8 mouse cellular contexts compared by ENCODE assay signal in the genomic region with DNA sequence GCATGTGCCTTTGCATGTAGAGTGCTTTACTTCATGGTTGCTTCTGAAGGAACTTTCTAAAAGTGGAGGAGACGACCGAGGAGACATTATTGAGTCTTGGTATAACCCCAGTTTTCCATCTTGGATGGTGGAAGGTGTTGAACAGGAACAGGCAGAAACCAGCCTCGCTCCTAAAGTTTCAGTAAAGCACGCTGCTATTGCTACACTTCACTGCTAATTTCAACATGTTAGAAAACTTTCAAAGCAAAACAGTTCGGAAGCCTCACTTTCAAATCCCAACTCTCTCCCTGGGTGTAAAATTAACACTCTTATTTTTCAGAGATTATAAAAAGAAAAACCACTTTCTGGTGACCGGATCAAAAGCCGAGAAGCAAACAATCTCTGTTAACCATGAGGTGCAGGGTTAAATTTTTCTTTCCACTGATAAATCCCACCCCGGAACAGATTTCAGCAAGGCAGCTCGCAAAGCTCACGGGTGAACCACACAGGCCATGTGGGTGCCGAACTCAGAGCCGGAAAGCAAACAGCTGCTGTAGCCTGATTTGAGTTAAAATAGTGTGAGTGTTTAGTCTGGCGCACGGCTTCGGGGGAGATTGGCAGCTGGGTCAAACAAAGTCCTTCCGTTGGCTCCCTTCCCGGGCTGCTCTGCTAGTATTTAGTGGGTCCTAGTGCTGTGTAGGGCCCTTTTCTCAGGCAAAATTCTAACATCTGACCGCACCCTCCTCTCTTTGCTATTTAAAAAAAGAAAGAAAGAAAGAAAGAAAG.
DNase-seq lines count a peak whose midpoint lies in the region; ATAC-seq and TF ChIP-seq lines count a peak whose summit lies in the region.

No protein-coding gene starts in this region.

- H3K9me3 ChIP-seq in heart, embryonic 11.5 days (replicated peaks; ENCODE audit: control insufficient read depth, low read length): no peaks in the 10 kb centered on the region
- H3K9me3 ChIP-seq in kidney, embryonic 14.5 days (ENCODE audit: control insufficient read depth, low read length): no peaks in the 10 kb centered on the region
- no peaks in the 10 kb centered on the region for H3K9me3 ChIP-seq in limb, embryonic 12.5 days
- H3K9me3 ChIP-seq in midbrain, embryonic 13.5 days: no peaks in the 10 kb centered on the region

- H3K27ac ChIP-seq in heart, embryonic 11.5 days (ENCODE audit: low read depth, low read length): peak overlapping the region; percentile 91
- peak overlapping the region; percentile 82; the same call in 1 of the 2 replicates for H3K27ac ChIP-seq in kidney, embryonic 14.5 days (ENCODE audit: low read depth, low read length)
- H3K27ac ChIP-seq in limb, embryonic 12.5 days: peak overlapping the region; percentile 87
- H3K27ac ChIP-seq in midbrain, embryonic 13.5 days: peak overlapping the region; percentile 89

- H3K4me3 ChIP-seq in heart, embryonic 11.5 days (ENCODE audit: low read depth, low read length): peak overlapping the region; percentile 21
- H3K4me3 ChIP-seq in kidney, embryonic 14.5 days (ENCODE audit: low read length): no peak overlapping the region
- no peak overlapping the region for H3K4me3 ChIP-seq in limb, embryonic 12.5 days (replicated peaks)
- H3K4me3 ChIP-seq in midbrain, embryonic 13.5 days (replicated peaks): peak overlapping the region; percentile 37

- no peak for TF ChIP-seq POLR2A in brain, embryonic 14.5 days (IDR thresholded peaks at IDR 0.05; ENCODE audit: borderline replicate concordance, extremely low read depth, insufficient read depth, insufficient read length, poor library complexity, severe bottlenecking)

- no peak for TF ChIP-seq CTCF in brain, embryonic 14.5 days (IDR thresholded peaks at IDR 0.05; ENCODE audit: borderline replicate concordance, extremely low read depth, insufficient read depth, insufficient read length)

- no peaks in the 10 kb centered on the region for H3K27me3 ChIP-seq in heart, embryonic 11.5 days (ENCODE audit: control insufficient read depth, insufficient read depth, low read length)
- H3K27me3 ChIP-seq in kidney, embryonic 14.5 days (ENCODE audit: control insufficient read depth, insufficient read depth, low read length): no peaks in the 10 kb centered on the region
- H3K27me3 ChIP-seq in limb, embryonic 12.5 days: no peaks in the 10 kb centered on the region
- no peaks in the 10 kb centered on the region for H3K27me3 ChIP-seq in midbrain, embryonic 13.5 days

- no peaks in the 10 kb centered on the region for H3K36me3 ChIP-seq in heart, embryonic 11.5 days (ENCODE audit: control insufficient read depth, insufficient read depth, low read length)
- H3K36me3 ChIP-seq in kidney, embryonic 14.5 days (ENCODE audit: control insufficient read depth, insufficient read depth, low read length): no peaks in the 10 kb centered on the region
- no peaks in the 10 kb centered on the region for H3K36me3 ChIP-seq in limb, embryonic 12.5 days
- no peaks in the 10 kb centered on the region for H3K36me3 ChIP-seq in midbrain, embryonic 13.5 days

- H3K4me2 ChIP-seq in heart, embryonic 11.5 days: peak overlapping the region; percentile 59
- peak overlapping the region; percentile 27; the same call in 1 of the 2 replicates for H3K4me2 ChIP-seq in kidney, embryonic 14.5 days (replicated peaks; ENCODE audit: low read depth, low read length)
- H3K4me2 ChIP-seq in limb, embryonic 12.5 days: peak overlapping the region; percentile 44
- H3K4me2 ChIP-seq in midbrain, embryonic 13.5 days (replicated peaks): peak overlapping the region; percentile 49

- ATAC-seq in heart, embryonic 11.5 days (replicated peaks; ENCODE audit: insufficient number of reproducible peaks, low FRiP score, low TSS enrichment): peak; percentile 84
- peak; percentile 97 for ATAC-seq in kidney, embryonic 14.5 days (ENCODE audit: low FRiP score, low TSS enrichment)
- ATAC-seq in limb, embryonic 12.5 days (ENCODE audit: insufficient number of reproducible peaks, insufficient read depth, low FRiP score, low TSS enrichment, low read depth): peak; percentile 88
- peak; percentile 93 for ATAC-seq in midbrain, embryonic 13.5 days
- no peak for ATAC-seq in monocyte, adult 5-6 weeks (replicated peaks; ENCODE audit: insufficient number of reproducible peaks, low FRiP score, low TSS enrichment, poor library complexity, severe bottlenecking)

- 0 out of 2 replicates have a peak overlapping the region, but pooled peaks have one; percentile 43 for H3K9ac ChIP-seq in heart, embryonic 11.5 days (ENCODE audit: low read depth, low read length)
- H3K9ac ChIP-seq in kidney, embryonic 14.5 days (ENCODE audit: low read depth, low read length): no peak overlapping the region
- H3K9ac ChIP-seq in limb, embryonic 12.5 days (replicated peaks): no peak overlapping the region
- H3K9ac ChIP-seq in midbrain, embryonic 13.5 days (replicated peaks): no peak overlapping the region; the same call in 1 of the 2 replicates

- H3K4me1 ChIP-seq in heart, embryonic 11.5 days (ENCODE audit: control insufficient read depth, insufficient read depth, low read length): peaks cover 6% of the 10 kb centered on the region; the same call in 1 of the 2 replicates
- H3K4me1 ChIP-seq in kidney, embryonic 14.5 days (ENCODE audit: control insufficient read depth, insufficient read depth, low read length): no peaks in the 10 kb centered on the region
- peaks cover 16% of the 10 kb centered on the region for H3K4me1 ChIP-seq in limb, embryonic 12.5 days (replicated peaks)
- H3K4me1 ChIP-seq in midbrain, embryonic 13.5 days (replicated peaks): peaks cover 32% of the 10 kb centered on the region

- peak; percentile 98 for DNase-seq in brain, embryonic 14.5 days (ENCODE audit: low read depth)
- DNase-seq in fibroblast of lung, adult 2 months (ENCODE audit: low read depth): peak; percentile 88
- DNase-seq in spleen, postnatal 4 days (ENCODE audit: low spot score in 2 of 2): peak; percentile 14 to 56

- 34% methylated on average over 18 of the region's 18 CpGs for WGBS in heart, embryonic 11.5 days (ENCODE audit: insufficient replicate concordance)
- 41% methylated on average over 18 of the region's 18 CpGs for WGBS in kidney, embryonic 14.5 days
- WGBS in limb, embryonic 12.5 days: 42% methylated on average over 18 of the region's 18 CpGs
- 36% methylated on average over 18 of the region's 18 CpGs for WGBS in midbrain, embryonic 13.5 days

Comparison
In these comparisons a context has a peak if more than half of its experiments do, and no peak if none do; other contexts are left out.
1. DNase-seq: peak in every context shown above with its lines; median percentile 98 in brain, embryonic 14.5 days; 88 in fibroblast of lung, adult 2 months; 35 in spleen, postnatal 4 days.
2. H3K4me3 ChIP-seq: peak in heart, embryonic 11.5 days (single experiment) and midbrain, embryonic 13.5 days (single experiment); none in kidney, embryonic 14.5 days (single experiment) and limb, embryonic 12.5 days (single experiment).
3. Peak in every context shown above with its lines, with median percentiles within 50 percentile points of each other: H3K27ac ChIP-seq and H3K4me2 ChIP-seq.